Mouse (Mus musculus) midbrain, embryonic 12.5 days (tissue): Measurements from ENCODE around the gene Paqr4. TPM values are rescaled to one million over a fixed set of nuclear protein-coding genes. Genes with fewer than 3 reads are reported as not detected.
A peak's percentile ranks its signal among the peaks of the same experiment; 100 is the strongest.

Source experiments
- ATAC-seq: fragments of 200-750 bp; cut with Nextera tagmentation; 2 replicates; pipeline ENCODE4 v1.8.0; 2017; ENCODE audit warnings: low read depth, moderate TSS enrichment, moderate library complexity; ENCODE audit not compliant: low FRiP score
- H3K27ac ChIP-seq: fragments of 300-500 bp; sonication (generic); replicated peaks from 2 replicates; pipeline ENCODE4 v1.5.1; 2016; ENCODE audit warnings: mild to moderate bottlenecking
- H3K27me3 ChIP-seq: fragments of 300-500 bp; sonication (generic); 2 replicates; pipeline ENCODE4 v1.6.1; 2016; ENCODE audit warnings: mild to moderate bottlenecking
- H3K36me3 ChIP-seq: fragments of 300-500 bp; sonication (generic); 2 replicates; pipeline ENCODE4 v1.6.1; 2016
- H3K4me1 ChIP-seq: fragments of 300-500 bp; sonication (generic); 2 replicates; pipeline ENCODE4 v1.6.1; 2016
- H3K4me2 ChIP-seq: fragments of 300-500 bp; sonication (generic); replicated peaks from 2 replicates; pipeline ENCODE4 v1.6.1; 2016; ENCODE audit warnings: mild to moderate bottlenecking, moderate library complexity
- H3K4me3 ChIP-seq: fragments of 300-500 bp; sonication (generic); 2 replicates; pipeline ENCODE4 v1.5.1; 2016; ENCODE audit warnings: mild to moderate bottlenecking
- H3K9ac ChIP-seq: fragments of 300-500 bp; sonication (generic); replicated peaks from 2 replicates; pipeline ENCODE4 v1.6.1; 2016; ENCODE audit warnings: mild to moderate bottlenecking, moderate library complexity
- H3K9me3 ChIP-seq: fragments of 300-500 bp; sonication (generic); 2 replicates; pipeline ENCODE4 v1.6.1; 2016; ENCODE audit warnings: mild to moderate bottlenecking
- WGBS: fragments of 180-500 bp; shearing (Covaris S2); methylation state at CpG from one replicate; pipeline ENCODE4 v1.1.7; 2016; 5-methylcytosine and 5-hydroxymethylcytosine counted together
- polyA plus RNA-seq: library from polyadenylated mRNA; unstranded; fragments of >200 nt; fragmentation: Nextera tagmentation; extraction: Ambion mirVana; gene quantifications from 2 replicates; pipeline ENCODE4 v1.2.1, GENCODE M21; 2016

The Paqr4 gene
- polyA plus RNA-seq, 1 experiment from 2014 or later = 40.4 TPM

GRCm38 (mm10) chr17:23739202-23740135, 1.2 kb downstream of the Paqr4 start:
- H3K4me2 ChIP-seq = peak overlapping the region; percentile 66
- peak overlapping the region; percentile 79 for H3K27ac ChIP-seq
- peaks cover 34% of the 10 kb centered on the region for H3K4me1 ChIP-seq
- peaks cover 31% of the 10 kb centered on the region for H3K36me3 ChIP-seq
- peaks cover 49% of the 10 kb centered on the region for H3K27me3 ChIP-seq
- H3K9me3 ChIP-seq = no peaks in the 10 kb centered on the region
- ATAC-seq = peak; percentile 44
- H3K4me3 ChIP-seq = peak overlapping the region; percentile 69
- H3K9ac ChIP-seq = peak overlapping the region; percentile 64
- under 1% methylated on average over 48 of the region's 48 CpGs for WGBS

GRCm38 (mm10) chr17:23738836-23739201, 1.8 kb downstream of the Paqr4 start:
- peaks cover 31% of the 10 kb centered on the region for H3K4me1 ChIP-seq
- no peak for ATAC-seq
- peak overlapping the region; percentile 66 for H3K4me2 ChIP-seq
- 38% methylated on average over 2 of the region's 2 CpGs for whole genome bisulfite sequencing
- H3K9me3 ChIP-seq = no peaks in the 10 kb centered on the region
- peaks cover 42% of the 10 kb centered on the region for H3K27me3 ChIP-seq
- peak overlapping the region; percentile 64 for H3K9ac ChIP-seq
- peak overlapping the region; percentile 79 for H3K27ac ChIP-seq
- peak overlapping the region; percentile 69 for H3K4me3 ChIP-seq
- H3K36me3 ChIP-seq = peaks cover 37% of the 10 kb centered on the region

GRCm38 (mm10) chr17:23737493-23738445, 2.9 kb downstream of the Paqr4 start:
- no peak for ATAC-seq
- Histone ChIP-seq H3K4me3 (no peak overlapping the region), H3K4me2 (peak overlapping the region; percentile 66), H3K27ac (no peak overlapping the region), H3K27me3 (peaks cover 32% of the 10 kb centered on the region), H3K9ac (peak overlapping the region; percentile 24; the same call in 1 of the 2 replicates), H3K4me1 (peaks cover 31% of the 10 kb centered on the region), H3K9me3 (no peaks in the 10 kb centered on the region), H3K36me3 (peaks cover 38% of the 10 kb centered on the region)
- 59% methylated on average over 15 of the region's 15 CpGs for WGBS

GRCm38 (mm10) chr17:23734341-23734740, 6.3 kb downstream of the Paqr4 start:
- no peak overlapping the region for H3K9ac ChIP-seq
- H3K27me3 ChIP-seq = peaks cover 8% of the 10 kb centered on the region; the same call in 1 of the 2 replicates
- H3K36me3 ChIP-seq = peaks cover 38% of the 10 kb centered on the region
- H3K9me3 ChIP-seq = no peaks in the 10 kb centered on the region
- H3K27ac ChIP-seq = no peak overlapping the region
- 85% methylated on average over 1 of the region's 1 CpGs for WGBS
- H3K4me2 ChIP-seq = no peak overlapping the region
- ATAC-seq = no peak
- H3K4me3 ChIP-seq = no peak overlapping the region
- peaks cover 17% of the 10 kb centered on the region for H3K4me1 ChIP-seq

- Histone ChIP-seq H3K4me1 (peaks cover 14% of the 10 kb centered on the region), H3K4me2 (no peak overlapping the region), H3K27ac (no peak overlapping the region), H3K27me3 (no peaks in the 10 kb centered on the region), H3K9ac (no peak overlapping the region), H3K36me3 (peaks cover 17% of the 10 kb centered on the region), H3K9me3 (no peaks in the 10 kb centered on the region), H3K4me3 (no peak overlapping the region)
- 82% methylated on average over 1 of the region's 1 CpGs for WGBS
- no peak for ATAC-seq
These were observed 10.2 kb downstream of the Paqr4 start for GRCm38 (mm10) chr17:23730441-23730840.

- peak; percentile 78 for ATAC-seq
- Histone ChIP-seq H3K4me1 (peaks cover 14% of the 10 kb centered on the region), H3K4me2 (peak overlapping the region; percentile 95), H3K4me3 (peak overlapping the region; percentile 93), H3K9me3 (no peaks in the 10 kb centered on the region), H3K9ac (peak overlapping the region; percentile 76), H3K27me3 (no peaks in the 10 kb centered on the region), H3K27ac (peak overlapping the region; percentile 65), H3K36me3 (no peaks in the 10 kb centered on the region)
- WGBS = 1% methylated on average over 19 of the region's 20 CpGs
These were observed 13.9 kb downstream of the Paqr4 start for GRCm38 (mm10) chr17:23726758-23727142.

GRCm38 (mm10) chr17:23725999-23726757, 14.5 kb downstream of the Paqr4 start, which contains the start of gene Pkmyt1:
Gene Pkmyt1, plus strand, starts transcription at chr17:23726336.
- Histone ChIP-seq H3K27ac (peak within 1 kb of the TSS; percentile 65), H3K27me3 (no peaks in the 10 kb centered on the region), H3K4me1 (peaks cover 14% of the 10 kb centered on the region), H3K9me3 (no peaks in the 10 kb centered on the region), H3K36me3 (no peaks in the 10 kb centered on the region), H3K4me3 (peak within 1 kb of the TSS; percentile 93), H3K4me2 (peak within 1 kb of the TSS; percentile 95), H3K9ac (peak within 1 kb of the TSS; percentile 76)
- 2% methylated on average over 65 of the region's 73 CpGs for WGBS
- peak; percentile 94 for ATAC-seq

- no peaks in the 10 kb centered on the region for H3K36me3 ChIP-seq
- no peaks in the 10 kb centered on the region for H3K9me3 ChIP-seq
- H3K9ac ChIP-seq = peak overlapping the region; percentile 42; the same call in 1 of the 2 replicates
- H3K27me3 ChIP-seq = no peaks in the 10 kb centered on the region
- WGBS = 69% methylated on average over 4 of the region's 4 CpGs
- H3K4me2 ChIP-seq = peak overlapping the region; percentile 95
- ATAC-seq = no peak
- H3K4me3 ChIP-seq = peak overlapping the region; percentile 93
- no peak overlapping the region for H3K27ac ChIP-seq
- H3K4me1 ChIP-seq = peaks cover 14% of the 10 kb centered on the region
These were observed 15.2 kb downstream of the Paqr4 start for GRCm38 (mm10) chr17:23725477-23725876.

- no peak within 1 kb of the TSS for H3K27ac ChIP-seq
- H3K36me3 ChIP-seq = no peaks in the 10 kb centered on the region
- peaks cover 12% of the 10 kb centered on the region for H3K4me1 ChIP-seq
- H3K27me3 ChIP-seq = peaks cover 7% of the 10 kb centered on the region
- no peak within 1 kb of the TSS for H3K4me2 ChIP-seq
- H3K4me3 ChIP-seq = no peak within 1 kb of the TSS
- WGBS = 79% methylated on average over 7 of the region's 7 CpGs
- no peak for ATAC-seq
- no peaks in the 10 kb centered on the region for H3K9me3 ChIP-seq
- H3K9ac ChIP-seq = no peak within 1 kb of the TSS
These were observed 18.1 kb downstream of the Paqr4 start, which contains the start of gene 1520401A03Rik for GRCm38 (mm10) chr17:23722376-23723125. Gene 1520401A03Rik, minus strand, starts transcription at chr17:23722783.

GRCm38 (mm10) chr17:23721886-23722285, 18.8 kb downstream of the Paqr4 start:
- Histone ChIP-seq H3K4me2 (no peak overlapping the region), H3K4me1 (peaks cover 5% of the 10 kb centered on the region), H3K9me3 (no peaks in the 10 kb centered on the region), H3K36me3 (no peaks in the 10 kb centered on the region), H3K4me3 (no peak overlapping the region), H3K9ac (no peak overlapping the region), H3K27ac (no peak overlapping the region), H3K27me3 (peaks cover 10% of the 10 kb centered on the region)
- WGBS = 89% methylated on average over 2 of the region's 2 CpGs
- no peak for ATAC-seq
